In genomic region chr1:22805025-22805725, GRCm38 (mm10) we compare ENCODE assay signal across 7 mouse cellular contexts. TPM values are rescaled to one million over a fixed set of nuclear protein-coding genes. Genes with fewer than 3 reads are reported as not detected.
DNase-seq lines count a peak whose midpoint lies in the region; ATAC-seq lines count a peak whose summit lies in the region.

No protein-coding gene starts in this region.

- no peaks in the 10 kb centered on the region for H3K9me3 ChIP-seq in megakaryocyte, embryonic 14.5 days

- peak; percentile 68 to 75 for DNase-seq in cerebellum, postnatal 25 days
- peak; percentile 40 for DNase-seq in frontal cortex, postnatal 10 days (ENCODE audit: low spot score in 2 of 2)
- peak; percentile 31 to 34 for DNase-seq in left cerebral cortex, postnatal 25 days (ENCODE audit: low spot score in 2 of 2)
- peak; percentile 27 for DNase-seq in neural tube, embryonic 10.5 days (ENCODE audit: extremely low spot score, low spot score)
- no peak for DNase-seq in retina, embryonic 14.5 days (ENCODE audit: low spot score)

- intact Hi-C loops in left cerebral cortex, postnatal 25 days (cut with DNase I), result loop anchor here (2.0 to 5.0 kb wide), 2 partner anchors 138 to 198 kb away; no protein-coding TSS in a partner anchor

- H3K27me3 ChIP-seq in megakaryocyte, embryonic 14.5 days (replicated peaks), result peaks cover 34% of the 10 kb centered on the region

- H3K4me1 ChIP-seq in megakaryocyte, embryonic 14.5 days, result peaks cover 9% of the 10 kb centered on the region

- no peaks in the 10 kb centered on the region for H3K36me3 ChIP-seq in megakaryocyte, embryonic 14.5 days (replicated peaks; ENCODE audit: low read length)

- peak overlapping the region; percentile 87 for H3K4me3 ChIP-seq in megakaryocyte, embryonic 14.5 days (replicated peaks)

- no peak for ATAC-seq in megakaryocyte, adult 5-6 weeks (ENCODE audit: poor library complexity, severe bottlenecking)

RNA-seq across cellular contexts. Expression of gene Rims1, which starts 0.6 kb away (rescaled TPM):
- not detected in 2 replicates for polyA plus RNA-seq in megakaryocyte, embryonic 14.5 days (2012; ENCODE audit: insufficient read depth, low replicate concordance)
- not detected in 2 replicates for total RNA-seq in megakaryocyte, adult 5-6 weeks (2015)
- total RNA-seq in megakaryocyte, adult 5-6 weeks (2017), result not detected in 2 replicates
- 100 to 1,000 TPM; 420 to 429 TPM for total RNA-seq in left cerebral cortex, postnatal 25 days (2021)

Comparison
In these comparisons a context has a peak if more than half of its experiments do, and no peak if none do; other contexts are left out.
1. RNA of gene Rims1, which starts 0.6 kb away (total RNA-seq): 420 to 429 TPM in left cerebral cortex, postnatal 25 days; not detected in megakaryocyte, adult 5-6 weeks; every median in the first group is over 100 times any median in the second.